Mouse (Mus musculus): Measurements from ENCODE around the gene 2310039H08Rik.

GRCm38 (mm10) chr17:46772404-46773277 is at the start of gene 2310039H08Rik:
- TF ChIP-seq CTCF (IDR thresholded peaks at IDR 0.05; ENCODE audit: low read depth, low read length) (no peak), POLR2A (IDR thresholded peaks at IDR 0.05; ENCODE audit: borderline replicate concordance, low read depth, low read length) (peak; percentile 38; the same call in 1 of the 2 replicates)

Measured in bone marrow macrophage, adult 2 months (primary cell).